Mouse (Mus musculus): ENCODE results near the gene Tesc. TPM values are rescaled to one million over a fixed set of nuclear protein-coding genes. Genes with fewer than 3 reads are reported as not detected.

Gene Tesc
- polyA plus RNA-seq, 1 experiment from 2014 or later, result 29.4 TPM

DNA sequence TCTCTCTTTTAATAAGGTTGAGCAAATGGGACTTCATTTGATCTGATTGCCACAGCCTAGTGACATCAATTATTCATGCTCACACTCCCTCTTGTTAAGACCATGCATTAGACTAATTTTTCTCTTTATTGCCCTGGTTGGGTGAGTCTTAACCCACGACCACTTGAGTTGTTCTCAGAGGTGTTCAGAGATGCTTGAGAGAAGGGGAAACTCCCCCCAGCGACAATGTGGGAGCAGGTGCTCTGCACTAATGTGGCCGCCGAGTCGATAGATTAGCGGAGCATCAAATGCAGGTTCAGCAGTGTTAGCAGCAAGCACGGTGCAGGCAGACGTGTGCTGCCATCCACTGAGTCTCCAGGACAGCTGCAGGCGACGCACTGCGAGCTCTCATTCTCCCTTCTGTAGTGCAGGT lies 52.3 kb downstream of the Tesc start:
- no peak overlapping the region for H3K27ac ChIP-seq
- WGBS, result 40% methylated on average over 11 of the region's 11 CpGs
- no peak overlapping the region for H3K4me2 ChIP-seq (ENCODE audit: low read length)
- DNase-seq (ENCODE audit: low spot score) (no peak), ATAC-seq (replicated peaks; ENCODE audit: low FRiP score, low read depth) (no peak)
- no peaks in the 10 kb centered on the region for H3K27me3 ChIP-seq (ENCODE audit: insufficient read depth, low read length)
- peaks cover 25% of the 10 kb centered on the region for H3K36me3 ChIP-seq (ENCODE audit: insufficient read depth, low read length)
- H3K4me3 ChIP-seq (replicated peaks; ENCODE audit: low read depth, low read length), result no peak overlapping the region
- H3K4me1 ChIP-seq (replicated peaks; ENCODE audit: insufficient read depth, low read length), result no peaks in the 10 kb centered on the region
- TF ChIP-seq CTCF (IDR thresholded peaks at IDR 0.05; ENCODE audit: low read depth), result no peak
- no peak overlapping the region for H3K9ac ChIP-seq (ENCODE audit: low read depth, low read length)
- no peaks in the 10 kb centered on the region for H3K9me3 ChIP-seq (replicated peaks; ENCODE audit: low read length)

DNA sequence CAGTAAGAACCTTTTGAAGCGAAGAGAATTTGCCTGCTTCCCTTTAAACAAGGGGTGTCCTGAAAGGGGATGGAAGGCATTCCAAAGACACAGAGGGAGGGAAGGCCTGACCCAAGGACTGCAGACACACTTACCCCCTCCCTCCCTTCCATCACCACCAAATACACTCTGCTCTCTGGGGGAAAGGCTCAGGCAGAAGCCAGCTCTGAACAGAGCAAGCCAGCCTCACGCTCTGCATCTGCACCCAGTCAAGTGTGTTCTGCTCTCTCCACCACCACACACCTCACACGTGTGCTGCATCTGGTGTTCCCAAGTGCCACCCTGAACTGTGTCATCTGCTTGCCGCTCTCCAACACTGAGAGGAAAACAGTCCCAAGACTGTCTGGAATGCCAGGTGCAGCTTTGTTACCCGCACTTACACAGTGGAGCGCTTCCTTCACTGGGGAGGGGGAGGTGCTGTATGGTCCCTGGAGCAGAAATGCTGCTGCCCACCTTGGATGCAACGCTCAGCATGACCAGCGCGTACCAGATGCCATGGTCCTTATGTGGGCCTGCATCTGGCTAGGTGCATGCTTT lies 53.9 kb downstream of the Tesc start:
- no peak for DNase-seq (ENCODE audit: low spot score)
- peaks cover 10% of the 10 kb centered on the region for H3K36me3 ChIP-seq (ENCODE audit: insufficient read depth, low read length)
- no peaks in the 10 kb centered on the region for H3K9me3 ChIP-seq (replicated peaks; ENCODE audit: low read length)
- H3K4me1 ChIP-seq (replicated peaks; ENCODE audit: insufficient read depth, low read length), result no peaks in the 10 kb centered on the region
- H3K27me3 ChIP-seq (ENCODE audit: insufficient read depth, low read length), result no peaks in the 10 kb centered on the region
- no peak; the same call in 1 of the 2 replicates for ATAC-seq (replicated peaks; ENCODE audit: low FRiP score, low read depth)
- TF ChIP-seq CTCF (IDR thresholded peaks at IDR 0.05; ENCODE audit: low read depth), result no peak
- H3K27ac ChIP-seq, result no peak overlapping the region
- H3K4me3 ChIP-seq (replicated peaks; ENCODE audit: low read depth, low read length), result no peak overlapping the region
- 82% methylated on average over 9 of the region's 9 CpGs for WGBS
- no peak overlapping the region for H3K4me2 ChIP-seq (ENCODE audit: low read length)
- no peak overlapping the region for H3K9ac ChIP-seq (ENCODE audit: low read depth, low read length)

DNA sequence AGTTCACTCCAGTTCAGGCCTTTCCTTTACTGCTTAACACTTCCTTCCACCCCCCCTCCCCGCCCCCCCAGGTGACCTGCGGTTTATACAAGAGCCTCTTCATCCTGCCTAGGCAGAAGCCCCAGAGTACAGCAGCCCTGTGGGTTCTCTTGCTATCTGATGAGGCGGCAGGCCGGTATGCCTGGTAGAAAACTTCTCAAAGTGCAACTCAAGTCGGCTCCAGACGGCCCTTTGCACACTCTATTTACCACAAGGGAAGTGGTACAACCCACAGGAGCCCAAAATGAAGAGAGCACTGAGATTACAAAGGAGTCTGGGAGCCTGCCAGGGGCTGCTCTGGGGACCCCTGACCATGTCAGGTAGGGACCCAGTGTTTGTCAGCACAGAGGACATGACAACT lies 54.5 kb downstream of the Tesc start:
- ATAC-seq (replicated peaks; ENCODE audit: low FRiP score, low read depth) (no peak), DNase-seq (ENCODE audit: low spot score) (no peak)
- Histone ChIP-seq H3K9me3 (replicated peaks; ENCODE audit: low read length) (no peaks in the 10 kb centered on the region), H3K4me2 (ENCODE audit: low read length) (no peak overlapping the region), H3K27me3 (ENCODE audit: insufficient read depth, low read length) (no peaks in the 10 kb centered on the region), H3K36me3 (ENCODE audit: insufficient read depth, low read length) (peaks cover 5% of the 10 kb centered on the region), H3K4me3 (replicated peaks; ENCODE audit: low read depth, low read length) (no peak overlapping the region), H3K9ac (ENCODE audit: low read depth, low read length) (no peak overlapping the region), H3K4me1 (replicated peaks; ENCODE audit: insufficient read depth, low read length) (no peaks in the 10 kb centered on the region), H3K27ac (no peak overlapping the region)
- no peak for TF ChIP-seq CTCF (IDR thresholded peaks at IDR 0.05; ENCODE audit: low read depth)
- 73% methylated on average over 6 of the region's 6 CpGs for WGBS

DNA sequence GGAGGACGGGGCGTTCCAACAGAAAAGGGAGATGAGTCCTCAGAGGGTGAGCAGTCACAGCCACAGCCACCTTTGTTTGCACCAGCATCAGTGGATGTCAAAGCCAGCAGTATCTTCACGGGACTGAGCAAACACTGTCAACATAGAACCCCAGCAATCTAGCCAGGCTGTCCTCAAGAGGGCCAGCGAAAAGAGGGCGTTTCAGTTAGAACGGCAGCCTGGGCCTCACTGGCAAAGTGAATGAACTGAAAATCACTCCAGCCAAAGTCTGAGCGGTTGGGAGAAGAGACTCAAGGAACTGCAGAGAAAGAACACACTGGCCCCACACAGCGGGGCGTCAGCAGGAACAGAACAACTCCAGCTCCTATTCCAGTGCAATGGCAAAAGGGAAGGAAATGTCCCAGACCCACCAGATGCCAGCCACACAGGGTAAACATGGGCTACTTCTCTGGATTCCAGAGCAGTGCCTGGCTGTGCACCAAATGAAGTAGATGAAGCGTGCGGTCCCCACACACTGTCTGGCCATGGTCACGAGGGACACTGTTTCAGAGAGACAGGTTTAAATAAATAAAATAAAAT lies 55.6 kb downstream of the Tesc start:
- no peak for TF ChIP-seq CTCF (IDR thresholded peaks at IDR 0.05; ENCODE audit: low read depth)
- no peaks in the 10 kb centered on the region for H3K4me1 ChIP-seq (replicated peaks; ENCODE audit: insufficient read depth, low read length)
- DNase-seq (ENCODE audit: low spot score) (no peak), ATAC-seq (replicated peaks; ENCODE audit: low FRiP score, low read depth) (no peak)
- H3K4me2 ChIP-seq (ENCODE audit: low read length), result no peak overlapping the region
- H3K4me3 ChIP-seq (replicated peaks; ENCODE audit: low read depth, low read length), result no peak overlapping the region
- no peaks in the 10 kb centered on the region for H3K9me3 ChIP-seq (replicated peaks; ENCODE audit: low read length)
- no peaks in the 10 kb centered on the region for H3K27me3 ChIP-seq (ENCODE audit: insufficient read depth, low read length)
- 67% methylated on average over 12 of the region's 12 CpGs for WGBS
- H3K9ac ChIP-seq (ENCODE audit: low read depth, low read length), result no peak overlapping the region
- H3K36me3 ChIP-seq (ENCODE audit: insufficient read depth, low read length), result no peaks in the 10 kb centered on the region
- H3K27ac ChIP-seq, result no peak overlapping the region

DNA sequence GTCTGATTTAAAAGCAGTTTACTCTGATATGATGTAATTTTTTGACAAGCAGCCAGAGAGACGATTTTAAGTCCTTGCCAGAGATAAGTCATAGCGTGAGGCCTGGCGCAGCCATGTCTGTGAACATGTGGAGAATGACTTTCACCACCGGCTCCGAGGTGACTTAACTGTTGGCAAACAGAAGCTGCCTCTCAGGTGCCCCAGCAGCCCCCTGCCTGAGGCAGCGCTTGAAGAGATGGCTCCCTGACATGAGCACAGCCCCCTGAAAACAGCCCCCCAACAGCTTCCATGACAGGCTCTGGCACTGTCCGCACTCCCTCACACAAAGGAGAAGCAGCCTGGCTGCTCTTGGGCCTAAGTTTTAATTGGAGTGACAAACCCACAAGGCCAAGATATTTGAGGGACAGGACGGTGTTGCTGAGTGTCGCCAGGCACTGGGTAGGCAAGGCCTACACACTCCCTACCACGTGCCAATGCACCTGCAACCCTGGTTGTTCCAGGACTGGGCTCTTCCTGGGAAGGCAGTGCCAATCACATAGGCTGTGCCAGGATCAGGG lies 56.7 kb downstream of the Tesc start:
- no peak overlapping the region for H3K9ac ChIP-seq (ENCODE audit: low read depth, low read length)
- no peak for DNase-seq (ENCODE audit: low spot score)
- WGBS, result 73% methylated on average over 10 of the region's 10 CpGs
- no peak overlapping the region for H3K4me2 ChIP-seq (ENCODE audit: low read length)
- no peaks in the 10 kb centered on the region for H3K27me3 ChIP-seq (ENCODE audit: insufficient read depth, low read length)
- ATAC-seq (replicated peaks; ENCODE audit: low FRiP score, low read depth), result no peak
- no peak for TF ChIP-seq CTCF (IDR thresholded peaks at IDR 0.05; ENCODE audit: low read depth)
- no peaks in the 10 kb centered on the region for H3K4me1 ChIP-seq (replicated peaks; ENCODE audit: insufficient read depth, low read length)
- H3K4me3 ChIP-seq (replicated peaks; ENCODE audit: low read depth, low read length), result no peak overlapping the region
- no peaks in the 10 kb centered on the region for H3K9me3 ChIP-seq (replicated peaks; ENCODE audit: low read length)
- no peaks in the 10 kb centered on the region for H3K36me3 ChIP-seq (ENCODE audit: insufficient read depth, low read length)
- H3K27ac ChIP-seq, result no peak overlapping the region

DNA sequence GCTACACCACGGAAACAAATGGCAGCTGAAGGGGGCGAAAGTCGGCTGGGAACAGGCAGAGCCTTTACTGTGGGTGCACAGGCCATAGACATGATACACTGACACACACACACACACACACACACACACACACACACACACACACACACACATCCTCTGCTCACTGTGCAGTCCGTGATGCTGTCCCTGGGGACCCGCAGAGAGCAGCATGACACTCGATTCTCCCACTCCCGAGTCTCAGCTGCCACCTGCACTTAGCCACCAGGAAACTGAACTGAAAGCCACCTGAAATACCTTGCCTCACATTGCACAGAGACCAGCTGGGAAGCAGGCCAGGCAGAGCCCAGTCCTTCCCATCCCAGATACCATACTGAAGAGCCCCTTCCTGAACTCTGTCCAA lies 57.8 kb downstream of the Tesc start:
- no peak for DNase-seq (ENCODE audit: low spot score)
- Histone ChIP-seq H3K4me1 (replicated peaks; ENCODE audit: insufficient read depth, low read length) (no peaks in the 10 kb centered on the region), H3K4me2 (ENCODE audit: low read length) (no peak overlapping the region), H3K4me3 (replicated peaks; ENCODE audit: low read depth, low read length) (no peak overlapping the region), H3K27ac (no peak overlapping the region), H3K9ac (ENCODE audit: low read depth, low read length) (no peak overlapping the region), H3K9me3 (replicated peaks; ENCODE audit: low read length) (no peaks in the 10 kb centered on the region), H3K36me3 (ENCODE audit: insufficient read depth, low read length) (0 out of 2 replicates have a peak, but pooled peaks cover 5% of the 10 kb centered on the region), H3K27me3 (ENCODE audit: insufficient read depth, low read length) (no peaks in the 10 kb centered on the region)
- WGBS, result 71% methylated on average over 7 of the region's 7 CpGs
- ATAC-seq (replicated peaks; ENCODE audit: low FRiP score, low read depth), result no peak
- TF ChIP-seq CTCF (IDR thresholded peaks at IDR 0.05; ENCODE audit: low read depth), result no peak
